ENCODE assay signal across 8 mouse cellular contexts in genomic region chr11:98768127-98769006, GRCm38 (mm10). TPM values are rescaled to one million over a fixed set of nuclear protein-coding genes. Genes with fewer than 3 reads are reported as not detected.
A peak's percentile ranks its signal among the peaks of the same experiment; 100 is the strongest.
DNase-seq lines count a peak whose midpoint lies in the region; ATAC-seq and TF ChIP-seq lines count a peak whose summit lies in the region.

No protein-coding gene starts in this region.

- H3K9ac ChIP-seq in midbrain, embryonic 13.5 days (replicated peaks), result peak overlapping the region; percentile 58; the same call in 1 of the 2 replicates

- H3K27me3 ChIP-seq in midbrain, embryonic 13.5 days, result no peaks in the 10 kb centered on the region

- peak overlapping the region; percentile 22 for H3K4me3 ChIP-seq in left cerebral cortex, adult 2 months
- peak overlapping the region; percentile 17; the same call in 1 of the 2 replicates for H3K4me3 ChIP-seq in midbrain, embryonic 13.5 days (replicated peaks)

- DNase-seq in left cerebral cortex, adult 2 months (ENCODE audit: extremely low spot score in 1 of 2, low spot score in 2 of 2), result peak; percentile 42 to 44
- no peak for DNase-seq in left cerebral cortex, adult 18-20 months (ENCODE audit: low spot score in 2 of 2)
- DNase-seq in embryo, embryonic 11 days, result peak; percentile 39
- DNase-seq in heart, adult 9 months (ENCODE audit: low spot score in 2 of 2), result peak; percentile 71 to 73
- peak; percentile 61 for DNase-seq in kidney, postnatal 10 days
- DNase-seq in urinary bladder, postnatal 4 days (ENCODE audit: low spot score in 2 of 2), result no peak

- H3K27ac ChIP-seq in left cerebral cortex, adult 2 months, result peak overlapping the region; percentile 83
- peak overlapping the region; percentile 81 for H3K27ac ChIP-seq in midbrain, embryonic 13.5 days

- intact Hi-C loops in left cerebral cortex, adult 2 months (cut with DNase I), result no loop called here

- H3K36me3 ChIP-seq in midbrain, embryonic 13.5 days, result peaks cover 61% of the 10 kb centered on the region

- no peak for ATAC-seq in midbrain, embryonic 13.5 days
- ATAC-seq in activated CD4-positive, CD25-positive, alpha-beta regulatory T cell, adult 4 months, result no peak

- no peak for TF ChIP-seq CTCF in left cerebral cortex, adult 2 months (IDR thresholded peaks at IDR 0.05)

- H3K4me1 ChIP-seq in midbrain, embryonic 13.5 days (replicated peaks), result peaks cover 56% of the 10 kb centered on the region

- H3K4me2 ChIP-seq in midbrain, embryonic 13.5 days (replicated peaks), result peak overlapping the region; percentile 45

- WGBS in midbrain, embryonic 13.5 days, result 20% methylated on average over 39 of the region's 39 CpGs

- H3K9me3 ChIP-seq in midbrain, embryonic 13.5 days, result no peaks in the 10 kb centered on the region

RNA-seq across cellular contexts. Expression of gene Nr1d1, which starts 6.8 kb away (rescaled TPM):
- 100 to 1,000 TPM in 1 of 2 experiments, 10 to 100 TPM in 1; 91.9 to 153 TPM for total RNA-seq in left cerebral cortex, adult 2 months (2021)
- 100 to 1,000 TPM in 1 of 2 experiments, 10 to 100 TPM in 1; 87.2 to 122 TPM for total RNA-seq in left cerebral cortex, adult 18-20 months (2021)
- polyA plus RNA-seq in midbrain, embryonic 13.5 days (2015; fragmentation: Nextera tagmentation; extraction: Ambion mirVana), result 1.2 and 1.9 TPM in 2 replicates
- polyA plus RNA-seq in activated CD4-positive, CD25-positive, alpha-beta regulatory T cell, adult 4 months (2017; shearing (Covaris generic)), result 1 to 10 TPM; 2.9 to 5.4 TPM

RNA-seq across cellular contexts. Expression of gene Msl1, which starts 26.9 kb away (rescaled TPM):
- total RNA-seq in left cerebral cortex, adult 2 months (2021), result 100 to 1,000 TPM; 178 to 192 TPM
- 100 to 1,000 TPM; 182 to 185 TPM for total RNA-seq in left cerebral cortex, adult 18-20 months (2021)
- 34.2 and 34.5 TPM in 2 replicates for polyA plus RNA-seq in midbrain, embryonic 13.5 days (2015; fragmentation: Nextera tagmentation; extraction: Ambion mirVana)
- polyA plus RNA-seq in activated CD4-positive, CD25-positive, alpha-beta regulatory T cell, adult 4 months (2017; shearing (Covaris generic)), result 10 to 100 TPM; 19.9 to 22.0 TPM

RNA-seq across cellular contexts. Expression of gene Thra, which starts 27.9 kb away (rescaled TPM):
- 100 to 1,000 TPM; 730 to 768 TPM for total RNA-seq in left cerebral cortex, adult 2 months (2021)
- total RNA-seq in left cerebral cortex, adult 18-20 months (2021), result 100 to 1,000 TPM; 708 to 832 TPM
- 99.6 and 106 TPM in 2 replicates for polyA plus RNA-seq in midbrain, embryonic 13.5 days (2015; fragmentation: Nextera tagmentation; extraction: Ambion mirVana)
- polyA plus RNA-seq in activated CD4-positive, CD25-positive, alpha-beta regulatory T cell, adult 4 months (2017; shearing (Covaris generic)), result 1 to 10 TPM; 1.4 to 3.5 TPM

RNA-seq across cellular contexts. Expression of gene Casc3, which starts 36.3 kb away (rescaled TPM):
- 10 to 100 TPM; 53.0 to 57.6 TPM for total RNA-seq in left cerebral cortex, adult 2 months (2021)
- total RNA-seq in left cerebral cortex, adult 18-20 months (2021), result 10 to 100 TPM; 53.0 to 57.3 TPM
- 52.6 and 57.6 TPM in 2 replicates for polyA plus RNA-seq in midbrain, embryonic 13.5 days (2015; fragmentation: Nextera tagmentation; extraction: Ambion mirVana)
- polyA plus RNA-seq in activated CD4-positive, CD25-positive, alpha-beta regulatory T cell, adult 4 months (2017; shearing (Covaris generic)), result 10 to 100 TPM; 10.6 to 11.2 TPM

RNA-seq across cellular contexts. Expression of gene Med24, which starts 39.1 kb away (rescaled TPM):
- total RNA-seq in left cerebral cortex, adult 2 months (2021), result 100 to 1,000 TPM; 126 to 134 TPM
- 100 to 1,000 TPM; 108 to 127 TPM for total RNA-seq in left cerebral cortex, adult 18-20 months (2021)
- polyA plus RNA-seq in midbrain, embryonic 13.5 days (2015; fragmentation: Nextera tagmentation; extraction: Ambion mirVana), result 83.5 and 90.3 TPM in 2 replicates
- polyA plus RNA-seq in activated CD4-positive, CD25-positive, alpha-beta regulatory T cell, adult 4 months (2017; shearing (Covaris generic)), result 10 to 100 TPM; 19.1 to 27.9 TPM

Comparison
In these comparisons a context has a peak if more than half of its experiments do, and no peak if none do; other contexts are left out.
1. DNase-seq: peak in left cerebral cortex, adult 2 months (2 of 2), embryo, embryonic 11 days (single experiment), heart, adult 9 months (2 of 2) and kidney, postnatal 10 days (single experiment); none in left cerebral cortex, adult 18-20 months (0 of 2) and urinary bladder, postnatal 4 days (0 of 2).